In the genomic region with DNA sequence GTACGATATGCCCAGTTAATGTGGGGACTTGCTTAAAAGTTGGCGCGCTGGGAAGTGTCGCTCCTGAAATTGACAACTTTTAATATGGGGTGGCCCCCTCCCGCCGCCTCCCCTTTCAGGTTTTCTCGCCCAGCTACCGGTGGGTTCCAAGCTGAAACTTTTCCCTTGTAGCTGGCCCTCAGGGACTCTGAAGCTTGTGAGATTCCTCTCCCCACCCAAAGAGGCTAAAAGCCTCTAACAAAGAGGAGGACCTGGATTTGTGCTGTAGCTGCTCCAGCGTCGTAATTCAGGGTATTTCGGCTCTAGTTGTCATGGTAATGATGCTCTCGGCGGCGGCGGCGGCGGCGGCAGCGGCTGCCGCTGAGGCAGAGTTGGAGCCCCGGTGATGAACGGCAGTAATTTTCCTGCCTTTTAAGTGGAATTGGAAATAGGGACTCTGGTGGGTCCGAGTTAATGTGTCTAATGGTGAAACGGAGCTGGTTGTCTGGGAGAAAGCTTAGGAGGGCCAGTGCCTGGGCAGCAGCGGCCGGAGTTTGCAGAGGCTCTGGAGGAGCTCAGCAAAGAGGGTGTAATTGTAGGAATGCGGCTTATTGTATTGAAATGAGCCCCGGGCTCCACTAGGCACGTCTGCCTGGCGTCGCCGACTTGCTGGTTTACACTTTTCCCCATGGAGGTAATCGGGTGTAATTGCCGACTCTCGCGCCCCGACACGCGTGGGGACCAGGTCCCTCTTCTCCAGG, we compare ENCODE assay signal across 8 mouse cellular contexts. TPM values are rescaled to one million over a fixed set of nuclear protein-coding genes. Genes with fewer than 3 reads are reported as not detected.
DNase-seq lines count a peak whose midpoint lies in the region; ATAC-seq and TF ChIP-seq lines count a peak whose summit lies in the region.

No protein-coding gene starts in this region.

- no peak for TF ChIP-seq CTCF in forebrain, postnatal 0 days (IDR thresholded peaks at IDR 0.05; ENCODE audit: low read depth)
- no peak for TF ChIP-seq CTCF in intestine, postnatal 0 days (IDR thresholded peaks at IDR 0.05; ENCODE audit: low read depth)
- no peak for TF ChIP-seq CTCF in lung, postnatal 0 days (IDR thresholded peaks at IDR 0.05)

- H3K4me3 ChIP-seq in forebrain, postnatal 0 days (ENCODE audit: low read depth, low read length), result peak overlapping the region; percentile 70
- peak overlapping the region; percentile 78 for H3K4me3 ChIP-seq in intestine, postnatal 0 days (ENCODE audit: low read depth, low read length)
- H3K4me3 ChIP-seq in lung, postnatal 0 days (ENCODE audit: low read depth, low read length), result peak overlapping the region; percentile 74

- ATAC-seq in forebrain, postnatal 0 days, result no peak
- ATAC-seq in intestine, postnatal 0 days, result no peak
- ATAC-seq in lung, postnatal 0 days, result no peak

- no peak for TF ChIP-seq EP300 in lung, postnatal 0 days (IDR thresholded peaks at IDR 0.05)

- peaks cover 14% of the 10 kb centered on the region for H3K27me3 ChIP-seq in forebrain, postnatal 0 days (ENCODE audit: insufficient read depth, low read length)
- H3K27me3 ChIP-seq in intestine, postnatal 0 days (replicated peaks; ENCODE audit: control insufficient read depth, insufficient read depth, low read length), result peaks cover 59% of the 10 kb centered on the region
- peaks cover 35% of the 10 kb centered on the region for H3K27me3 ChIP-seq in lung, postnatal 0 days (replicated peaks; ENCODE audit: insufficient read depth, low read length)

- peak overlapping the region; percentile 90 for H3K27ac ChIP-seq in forebrain, postnatal 0 days (ENCODE audit: low read depth, low read length)
- H3K27ac ChIP-seq in intestine, postnatal 0 days (ENCODE audit: low read depth, low read length), result no peak overlapping the region
- H3K27ac ChIP-seq in lung, postnatal 0 days (ENCODE audit: low read length), result no peak overlapping the region

- peak overlapping the region; percentile 90 for H3K4me2 ChIP-seq in forebrain, postnatal 0 days (ENCODE audit: low read depth)
- peak overlapping the region; percentile 99 for H3K4me2 ChIP-seq in intestine, postnatal 0 days (replicated peaks; ENCODE audit: low read depth)
- peak overlapping the region; percentile 100 for H3K4me2 ChIP-seq in lung, postnatal 0 days (replicated peaks; ENCODE audit: low read depth, low read length)

- 0 out of 2 replicates have a peak, but pooled peaks cover 3% of the 10 kb centered on the region for H3K36me3 ChIP-seq in forebrain, postnatal 0 days (ENCODE audit: insufficient read depth)
- H3K36me3 ChIP-seq in intestine, postnatal 0 days (ENCODE audit: control insufficient read depth, insufficient read depth), result no peaks in the 10 kb centered on the region; the same call in 1 of the 2 replicates
- H3K36me3 ChIP-seq in lung, postnatal 0 days (ENCODE audit: insufficient read depth, low read length), result no peaks in the 10 kb centered on the region

- peak overlapping the region; percentile 79 for H3K9ac ChIP-seq in forebrain, postnatal 0 days
- H3K9ac ChIP-seq in intestine, postnatal 0 days (ENCODE audit: low read depth, low read length), result peak overlapping the region; percentile 55; the same call in 1 of the 2 replicates
- peak overlapping the region; percentile 29; the same call in 1 of the 2 replicates for H3K9ac ChIP-seq in lung, postnatal 0 days (replicated peaks; ENCODE audit: low read depth)

- DNase-seq in urinary bladder, postnatal 25 days (ENCODE audit: low spot score), result peak; percentile 17
- DNase-seq in urinary bladder, adult 2 months (ENCODE audit: low spot score), result no peak
- DNase-seq in cerebellum, adult 11-12 months, result peak; percentile 49
- peak; percentile 76 for DNase-seq in forebrain, postnatal 0 days
- DNase-seq in lung, postnatal 0 days (ENCODE audit: low spot score), result peak; percentile 65
- DNase-seq in right cerebral cortex, postnatal 14 days, result peak; percentile 39
- no peak for DNase-seq in gastrocnemius, adult 18-20 months (ENCODE audit: low spot score)

- under 1% methylated on average over 39 of the region's 39 CpGs for WGBS in forebrain, postnatal 0 days
- under 1% methylated on average over 39 of the region's 39 CpGs for WGBS in intestine, postnatal 0 days
- 1% methylated on average over 39 of the region's 39 CpGs for WGBS in lung, postnatal 0 days

- peaks cover 17% of the 10 kb centered on the region for H3K4me1 ChIP-seq in forebrain, postnatal 0 days (ENCODE audit: insufficient read depth)
- H3K4me1 ChIP-seq in intestine, postnatal 0 days (replicated peaks; ENCODE audit: control insufficient read depth, insufficient read depth, low read length), result 0 out of 2 replicates have a peak, but pooled peaks cover 6% of the 10 kb centered on the region
- H3K4me1 ChIP-seq in lung, postnatal 0 days (ENCODE audit: insufficient read depth, low read depth, low read length), result peaks cover 25% of the 10 kb centered on the region

- H3K9me3 ChIP-seq in forebrain, postnatal 0 days (ENCODE audit: low read length), result no peaks in the 10 kb centered on the region
- no peaks in the 10 kb centered on the region for H3K9me3 ChIP-seq in intestine, postnatal 0 days (ENCODE audit: control insufficient read depth)
- no peaks in the 10 kb centered on the region for H3K9me3 ChIP-seq in lung, postnatal 0 days (ENCODE audit: low read length)

RNA-seq across cellular contexts. Expression of a gene that starts 0.9 kb away (rescaled TPM):
- polyA plus RNA-seq in urinary bladder, adult 2 months (2012; rRNA removed), result 1.9 and 2.6 TPM in 2 replicates
- 13.5 and 14.9 TPM in 2 replicates for total RNA-seq in forebrain, postnatal 0 days (2014; rRNA removed)
- polyA plus RNA-seq in forebrain, postnatal 0 days (2015; fragmentation: Nextera tagmentation; extraction: Ambion mirVana), result 9.1 and 12.4 TPM in 2 replicates
- polyA plus RNA-seq in intestine, postnatal 0 days (2015; fragmentation: Nextera tagmentation; extraction: Ambion mirVana), result 0.27 and 0.42 TPM in 2 replicates
- 0.14 and 0.15 TPM in 2 replicates for polyA plus RNA-seq in lung, postnatal 0 days (2015; fragmentation: Nextera tagmentation; extraction: Ambion mirVana)
- 10 to 100 TPM in 1 of 2 experiments, 1 to 10 TPM in 1; 9.8 to 56.7 TPM for total RNA-seq in gastrocnemius, adult 18-20 months (2021)

Comparison
In these comparisons a context has a peak if more than half of its experiments do, and no peak if none do; other contexts are left out.
1. DNase-seq: peak in urinary bladder, postnatal 25 days (single experiment), cerebellum, adult 11-12 months (single experiment), forebrain, postnatal 0 days (single experiment), lung, postnatal 0 days (single experiment) and right cerebral cortex, postnatal 14 days (single experiment); none in urinary bladder, adult 2 months (single experiment) and gastrocnemius, adult 18-20 months (single experiment).
2. H3K9ac ChIP-seq: peak in every context shown above with its lines; median percentile 79 in forebrain, postnatal 0 days; 55 in intestine, postnatal 0 days; 29 in lung, postnatal 0 days.
3. Peak in every context shown above with its lines, with median percentiles within 50 percentile points of each other: H3K4me2 ChIP-seq and H3K4me3 ChIP-seq.